Mouse (Mus musculus) CH12.LX (cell line): ENCODE measurements at regions not wholly inside any gene's neighbourhood (a gene's known extent, or its start where the extent isn't known, plus 50 kb on each side); places are given as distances from the start of the nearest gene placed in this dataset.
A peak's percentile ranks its signal among the peaks of the same experiment; 100 is the strongest.

Source experiments
- DNase-seq: peaks from one replicate; pipeline ENCODE4 v3.0.0-alpha.2; 2013; ENCODE audit errors: extremely low read depth
- H3K27ac ChIP-seq: 2 replicates; pipeline ENCODE4 v1.5.1; 2012; ENCODE audit warnings: low read depth, mild to moderate bottlenecking, control low read depth, moderate library complexity; ENCODE audit not compliant: insufficient read depth
- H3K27me3 ChIP-seq: replicated peaks from 2 replicates; pipeline ENCODE3; 2012; ENCODE audit warnings: inconsistent platforms
- H3K36me3 ChIP-seq, 2 experiments: replicated peaks in 1 of 2; 2 replicates each; pipeline versions ENCODE3 to v1.6.1; 2012; ENCODE audit warnings: inconsistent platforms in 1 of 2, low read length in 1 of 2, mild to moderate bottlenecking in 1 of 2, mixed read lengths in 1 of 2, moderate library complexity in 1 of 2; ENCODE audit not compliant: control insufficient read depth in 1 of 2, insufficient read depth in 1 of 2
- H3K4me1 ChIP-seq, 2 experiments: 2 replicates each; pipeline ENCODE4 v1.6.1; 2012; ENCODE audit warnings: inconsistent platforms in 1 of 2, moderate library complexity in 1 of 2; ENCODE audit not compliant: insufficient read depth in 2 of 2, control insufficient read depth in 1 of 2
- H3K4me2 ChIP-seq: 2 replicates; pipeline ENCODE4 v1.6.1; 2012; ENCODE audit warnings: low read depth, mild to moderate bottlenecking, control low read depth; ENCODE audit not compliant: poor library complexity, insufficient read depth, severe bottlenecking
- H3K4me3 ChIP-seq, 3 experiments: fragments of 150-350 bp in 1 of 3; sonication (generic) in 1 of 3; replicated peaks in 1 of 3; 2 replicates each; pipeline versions ENCODE3 to v1.5.1; 2011 to 2012; ENCODE audit warnings: low read depth in 2 of 3, low read length in 2 of 3, mild to moderate bottlenecking in 2 of 3, moderate library complexity in 2 of 3, control low read depth in 1 of 3, improper control_type of control experiment in 1 of 3, inconsistent platforms in 1 of 3, mixed read lengths in 1 of 3; ENCODE audit not compliant: poor library complexity in 1 of 3
- H3K79me2 ChIP-seq: replicated peaks from 2 replicates; pipeline ENCODE4 v1.6.1; 2012; ENCODE audit warnings: mild to moderate bottlenecking, moderate library complexity; ENCODE audit not compliant: control insufficient read depth, poor library complexity, insufficient read depth, severe bottlenecking; ENCODE audit errors: extremely low read depth
- H3K9ac ChIP-seq: 2 replicates; pipeline ENCODE4 v1.6.1; 2012; ENCODE audit warnings: low read depth, mild to moderate bottlenecking, control low read depth, moderate library complexity; ENCODE audit not compliant: insufficient read depth
- H3K9me3 ChIP-seq: replicated peaks from 2 replicates; pipeline ENCODE3; 2012; ENCODE audit warnings: low read length, inconsistent platforms, mixed read lengths
- BHLHE40 ChIP-seq: IDR thresholded peaks from 2 replicates; pipeline ENCODE4 v1.6.1; 2011; ENCODE audit warnings: mild to moderate bottlenecking, low read depth, low read length, improper control_type of control experiment
- CHD2 ChIP-seq: IDR thresholded peaks from 2 replicates; pipeline ENCODE4 v1.6.1; 2011; ENCODE audit warnings: low read length, improper control_type of control experiment
- CTCF ChIP-seq, 2 experiments: IDR thresholded peaks in 1 of 2; conservative IDR thresholded peaks in 1 of 2; 2 replicates each; pipeline ENCODE4 v1.5.1; 2011 to 2012; ENCODE audit warnings: low read depth in 2 of 2, low read length in 2 of 2, improper control_type of control experiment in 1 of 2, inconsistent platforms in 1 of 2, mild to moderate bottlenecking in 1 of 2, moderate library complexity in 1 of 2
- E2F4 ChIP-seq: IDR thresholded peaks from 2 replicates; pipeline ENCODE4 v1.6.1; 2011; ENCODE audit warnings: low read depth, low read length, improper control_type of control experiment; ENCODE audit not compliant: insufficient replicate concordance
- ELF1 ChIP-seq: IDR thresholded peaks from 2 replicates; pipeline ENCODE4 v1.6.1; 2014; ENCODE audit warnings: low read depth, mild to moderate bottlenecking, inconsistent platforms, low read length, improper control_type of control experiment
- ETS1 ChIP-seq: conservative IDR thresholded peaks from 2 replicates; pipeline ENCODE4 v1.6.1; 2012; ENCODE audit warnings: low read depth, mild to moderate bottlenecking, inconsistent platforms, low read length, improper control_type of control experiment, moderate library complexity
- HCFC1 ChIP-seq: IDR thresholded peaks from 2 replicates; pipeline ENCODE4 v1.6.1; 2012; ENCODE audit warnings: low read depth, mild to moderate bottlenecking, inconsistent platforms, low read length, improper control_type of control experiment
- IRF4 ChIP-seq: IDR thresholded peaks from 2 replicates; pipeline ENCODE4 v1.6.1; 2014; ENCODE audit warnings: low read depth, mild to moderate bottlenecking, inconsistent platforms, low read length, improper control_type of control experiment
- JUND ChIP-seq: conservative IDR thresholded peaks from 2 replicates; pipeline ENCODE4 v1.6.1; 2011; ENCODE audit warnings: low read depth, low read length, improper control_type of control experiment
- KAT2A ChIP-seq: IDR thresholded peaks from 2 replicates; pipeline ENCODE4 v1.6.1; 2012; ENCODE audit warnings: low read length, improper control_type of control experiment, inconsistent platforms; ENCODE audit not compliant: insufficient replicate concordance
- MAFK ChIP-seq: IDR thresholded peaks from 2 replicates; pipeline ENCODE4 v1.6.1; 2011; ENCODE audit warnings: low read length, improper control_type of control experiment; ENCODE audit not compliant: insufficient replicate concordance
- MAX ChIP-seq: IDR thresholded peaks from 2 replicates; pipeline ENCODE4 v1.6.1; 2011; ENCODE audit warnings: low read length, improper control_type of control experiment
- MAZ ChIP-seq: IDR thresholded peaks from 2 replicates; pipeline ENCODE4 v1.6.1; 2012; ENCODE audit warnings: low read depth, mild to moderate bottlenecking, inconsistent platforms, low read length, improper control_type of control experiment, moderate library complexity
- MEF2A ChIP-seq: IDR thresholded peaks from 2 replicates; pipeline ENCODE4 v1.6.1; 2014; ENCODE audit warnings: low read depth, mild to moderate bottlenecking, inconsistent platforms, low read length, improper control_type of control experiment, borderline replicate concordance
- MXI1 ChIP-seq: IDR thresholded peaks from 2 replicates; pipeline ENCODE4 v1.6.1; 2011; ENCODE audit warnings: mild to moderate bottlenecking, low read depth, low read length, improper control_type of control experiment
- MYC ChIP-seq: IDR thresholded peaks from 2 replicates; pipeline ENCODE4 v1.6.1; 2011; ENCODE audit warnings: low read depth, mild to moderate bottlenecking, improper control_type of control experiment, low read length
- NELFE ChIP-seq: IDR thresholded peaks from 2 replicates; pipeline ENCODE4 v1.6.1; 2011; ENCODE audit warnings: low read depth, low read length, improper control_type of control experiment
- POLR2A ChIP-seq: IDR thresholded peaks from 2 replicates; pipeline ENCODE4 v1.6.1; 2011; ENCODE audit warnings: low read depth, mild to moderate bottlenecking, improper control_type of control experiment, low read length
- RAD21 ChIP-seq: IDR thresholded peaks from 2 replicates; pipeline ENCODE4 v1.6.1; 2011; ENCODE audit warnings: low read depth, mild to moderate bottlenecking, low read length, improper control_type of control experiment, moderate library complexity
- RCOR1 ChIP-seq: conservative IDR thresholded peaks from 2 replicates; pipeline ENCODE4 v1.6.1; 2012; ENCODE audit warnings: low read depth, mild to moderate bottlenecking, inconsistent platforms, low read length, improper control_type of control experiment
- SMC3 ChIP-seq: IDR thresholded peaks from 2 replicates; pipeline ENCODE4 v1.6.1; 2011; ENCODE audit warnings: low read depth, low read length, improper control_type of control experiment
- TBP ChIP-seq: conservative IDR thresholded peaks from 2 replicates; pipeline ENCODE4 v1.6.1; 2011; ENCODE audit warnings: low read depth, low read length, improper control_type of control experiment
- UBTF ChIP-seq: IDR thresholded peaks from 2 replicates; pipeline ENCODE4 v1.6.1; 2012; ENCODE audit warnings: low read depth, mild to moderate bottlenecking, inconsistent platforms, low read length, improper control_type of control experiment, moderate library complexity
- USF2 ChIP-seq: conservative IDR thresholded peaks from 2 replicates; pipeline ENCODE4 v1.6.1; 2011; ENCODE audit warnings: low read depth, low read length, improper control_type of control experiment
- ZC3H11A ChIP-seq: IDR thresholded peaks from 2 replicates; pipeline ENCODE4 v1.6.1; 2012; ENCODE audit warnings: low read depth, mild to moderate bottlenecking, inconsistent platforms, low read length, improper control_type of control experiment
- ZKSCAN1 ChIP-seq: IDR thresholded peaks from 2 replicates; pipeline ENCODE4 v1.6.1; 2012; ENCODE audit warnings: low read depth, inconsistent platforms, low read length, improper control_type of control experiment, borderline replicate concordance
- dilution Hi-C: fragments of 300-500 bp; cut with MboI; formaldehyde crosslinking; loops from 2 replicates; pipeline ENCODE4 v1.14.3; 2020; ENCODE audit warnings: low sequenced_read_pairs; ENCODE audit not compliant: extremely low pct_unique_long_range_greater_than_20kb, extremely low pct_ligation_motif_present
- in situ Hi-C: fragments of 300-500 bp; cut with MboI; formaldehyde crosslinking; loops from 3 replicates; pipeline ENCODE4 v1.14.3; 2019; ENCODE audit warnings: low sequenced_read_pairs, low pct_ligation_motif_present, low pct_unique_long_range_greater_than_20kb, mixed read lengths

- H3K9ac ChIP-seq = no peak overlapping the region
- peaks cover 3 to 25% of the 10 kb centered on the region in 2 experiments for H3K4me1 ChIP-seq
- H3K27me3 ChIP-seq = no peaks in the 10 kb centered on the region
- TF ChIP-seq CHD2 = no peak
- no peak for TF ChIP-seq MAFK
- TF ChIP-seq MAZ = no peak
- TF ChIP-seq MEF2A = no peak
- no peak for TF ChIP-seq ZKSCAN1
- no peak for TF ChIP-seq RCOR1
- no peak for TF ChIP-seq IRF4
- no peak for TF ChIP-seq ZC3H11A
- no peak for TF ChIP-seq CTCF (conservative IDR thresholded peaks at IDR 0.05 in 1 of 2, IDR thresholded peaks at IDR 0.05 in 1 of 2; ENCODE audit: low read depth in 2 of 2, low read length in 2 of 2)
- no peak for TF ChIP-seq MXI1
- TF ChIP-seq USF2 = no peak
- no peak for TF ChIP-seq NELFE
- TF ChIP-seq BHLHE40 = no peak
- no peak for TF ChIP-seq MAX
- TF ChIP-seq HCFC1 = no peak
- TF ChIP-seq JUND = no peak
- TF ChIP-seq KAT2A = no peak
- no peak for TF ChIP-seq SMC3
- TF ChIP-seq ETS1 = no peak
- TF ChIP-seq POLR2A = no peak
- in situ Hi-C loops (no loop called here), dilution Hi-C loops (no loop called here)
- H3K9me3 ChIP-seq = no peaks in the 10 kb centered on the region
- no peaks in the 10 kb centered on the region for H3K36me3 ChIP-seq
- H3K4me2 ChIP-seq = no peak overlapping the region
- no peaks in the 10 kb centered on the region for H3K79me2 ChIP-seq
- no peak for DNase-seq
- no peak overlapping the region for H3K4me3 ChIP-seq
- H3K27ac ChIP-seq = no peak overlapping the region
Measured at GRCm38 (mm10) chr2:63452891-63453290, 268.8 kb upstream of the Kcnh7 start.

DNA sequence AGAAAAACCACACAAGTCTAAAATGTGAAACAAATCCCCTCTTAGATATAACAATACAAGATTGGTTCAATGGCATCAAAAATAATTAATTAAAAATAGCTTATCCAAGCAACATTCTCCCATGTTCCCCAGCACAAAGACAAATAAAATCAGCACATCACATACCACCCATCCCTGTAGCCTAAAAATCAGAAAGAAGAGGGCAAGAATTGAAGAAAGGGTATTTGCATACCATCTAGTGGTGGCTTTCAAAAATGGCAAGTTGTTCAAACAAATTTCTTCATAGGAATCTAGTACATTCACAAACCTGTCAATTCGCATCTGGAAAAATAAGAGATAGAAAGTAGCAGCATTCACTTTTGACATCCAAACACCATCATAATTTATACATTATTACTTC, 268.1 kb upstream of the Kcnh7 start:
- H3K79me2 ChIP-seq = no peaks in the 10 kb centered on the region
- H3K27ac ChIP-seq = no peak overlapping the region
- no peak overlapping the region for H3K4me2 ChIP-seq
- in situ Hi-C loops = no loop called here
- H3K9ac ChIP-seq = no peak overlapping the region
- no peak for TF ChIP-seq MYC
- no peak for TF ChIP-seq MAZ
- TF ChIP-seq RAD21 = peak; percentile 77
- TF ChIP-seq UBTF = no peak
- no peak for TF ChIP-seq TBP
- TF ChIP-seq CHD2 = no peak
- no peak for TF ChIP-seq ELF1
- peak; percentile 48 for TF ChIP-seq SMC3
- peak; percentile 31 to 69; a peak in 2 of 4 replicates for TF ChIP-seq CTCF (conservative IDR thresholded peaks at IDR 0.05 in 1 of 2, IDR thresholded peaks at IDR 0.05 in 1 of 2; ENCODE audit: low read depth in 2 of 2, low read length in 2 of 2)
- TF ChIP-seq E2F4 = no peak
- H3K9me3 ChIP-seq = no peaks in the 10 kb centered on the region
- H3K4me1 ChIP-seq = peaks cover 3 to 25% of the 10 kb centered on the region in 2 experiments
- dilution Hi-C loops = no loop called here
- H3K27me3 ChIP-seq = no peaks in the 10 kb centered on the region
- H3K36me3 ChIP-seq = no peaks in the 10 kb centered on the region
- DNase-seq = peak; percentile 39
- H3K4me3 ChIP-seq = no peak overlapping the region
